Mouse (Mus musculus): Measurements from ENCODE around the gene Eefsec. TPM values are rescaled to one million over a fixed set of nuclear protein-coding genes. Genes with fewer than 3 reads are reported as not detected.

Gene Eefsec
- polyA plus RNA-seq (2015; fragmentation: Nextera tagmentation; extraction: Ambion mirVana) = 35.1 TPM in 2 replicates

DNA sequence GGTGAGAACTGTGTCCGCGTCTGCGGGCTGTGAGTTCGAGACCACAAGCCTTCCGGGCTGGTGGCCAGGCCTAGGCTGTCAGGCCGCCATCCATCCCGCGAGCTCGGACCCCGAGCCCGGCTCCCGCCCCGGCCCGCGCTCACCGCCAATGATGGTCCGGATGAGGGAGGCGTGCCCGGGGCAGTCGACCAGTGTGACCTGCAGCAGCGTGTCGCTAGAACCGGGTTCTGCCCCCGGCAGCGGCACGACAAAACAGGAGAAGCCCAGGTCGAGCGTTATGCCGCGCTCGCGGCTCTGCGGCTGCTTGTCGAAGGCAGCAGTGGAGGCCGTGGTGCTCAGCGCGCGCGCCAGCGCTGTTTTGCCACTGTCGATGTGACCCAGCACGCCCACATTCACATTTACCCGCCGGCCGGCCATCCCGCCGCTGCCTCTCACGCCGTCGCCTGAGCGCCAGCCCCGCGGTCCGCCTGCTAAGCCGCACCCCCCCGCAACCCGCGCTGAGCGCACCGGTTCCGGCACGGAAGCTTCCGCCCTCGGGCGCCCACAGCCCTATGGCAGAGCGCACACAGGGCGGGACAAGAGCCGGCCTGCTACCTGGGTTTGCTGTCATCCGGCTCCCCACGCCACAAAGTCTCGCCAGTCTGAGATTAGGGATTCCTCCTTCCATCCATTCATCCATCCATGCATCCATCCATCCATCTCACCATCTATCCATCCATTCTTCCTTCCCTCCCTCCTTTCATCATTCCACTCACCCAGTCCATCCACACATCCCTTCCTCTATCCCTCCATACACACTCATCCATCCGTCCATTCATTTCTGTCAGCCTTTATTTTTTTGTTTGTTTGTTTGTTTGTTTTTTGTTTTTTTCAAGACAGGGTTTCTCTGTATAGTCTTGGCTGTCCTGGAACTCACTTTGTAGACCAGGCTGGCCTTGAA lies at the start of gene Eefsec:
TSS of gene Eefsec (minus strand) at position 477 of the 940 bp plus-strand sequence.
- Histone ChIP-seq H3K36me3 (no peaks in the 10 kb centered on the region), H3K4me2 (peak within 1 kb of the TSS; percentile 89), H3K9ac (peak within 1 kb of the TSS; percentile 70), H3K27me3 (no peaks in the 10 kb centered on the region), H3K4me3 (peak within 1 kb of the TSS; percentile 97), H3K4me1 (peaks cover 12% of the 10 kb centered on the region), H3K9me3 (no peaks in the 10 kb centered on the region), H3K27ac (peak within 1 kb of the TSS; percentile 69; the same call in 1 of the 2 replicates)
- WGBS = 1% methylated on average over 72 of the region's 72 CpGs
- peak; percentile 84; the same call in 1 of the 2 replicates for ATAC-seq (ENCODE audit: insufficient number of reproducible peaks, low FRiP score, low TSS enrichment, low read depth)

DNA sequence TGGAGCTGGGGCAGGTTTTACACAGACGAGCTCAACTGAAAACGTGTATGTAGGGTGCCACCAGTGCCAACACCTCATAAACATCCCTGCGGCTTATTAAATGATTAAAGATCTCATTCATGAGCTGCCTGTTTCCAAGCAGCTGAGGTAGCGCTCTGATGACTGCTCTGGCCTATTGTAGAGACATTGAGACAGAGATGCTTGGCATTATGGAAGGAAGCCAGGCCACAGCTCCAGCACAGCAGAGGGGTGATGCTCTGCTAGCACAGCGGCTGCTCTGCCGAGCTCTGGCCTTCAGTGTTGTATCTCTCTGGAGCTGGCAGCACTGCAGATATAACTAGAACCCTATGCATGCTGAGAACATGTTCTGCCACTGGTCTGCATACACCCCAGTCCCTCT lies 47.4 kb upstream of the Eefsec start:
- Histone ChIP-seq H3K27ac (no peak overlapping the region), H3K4me1 (no peaks in the 10 kb centered on the region), H3K4me3 (no peak overlapping the region), H3K36me3 (peaks cover 70% of the 10 kb centered on the region), H3K9ac (no peak overlapping the region), H3K9me3 (no peaks in the 10 kb centered on the region), H3K27me3 (no peaks in the 10 kb centered on the region), H3K4me2 (no peak overlapping the region)
- WGBS = 61% methylated on average over 6 of the region's 6 CpGs
- ATAC-seq (ENCODE audit: insufficient number of reproducible peaks, low FRiP score, low TSS enrichment, low read depth) = no peak

DNA sequence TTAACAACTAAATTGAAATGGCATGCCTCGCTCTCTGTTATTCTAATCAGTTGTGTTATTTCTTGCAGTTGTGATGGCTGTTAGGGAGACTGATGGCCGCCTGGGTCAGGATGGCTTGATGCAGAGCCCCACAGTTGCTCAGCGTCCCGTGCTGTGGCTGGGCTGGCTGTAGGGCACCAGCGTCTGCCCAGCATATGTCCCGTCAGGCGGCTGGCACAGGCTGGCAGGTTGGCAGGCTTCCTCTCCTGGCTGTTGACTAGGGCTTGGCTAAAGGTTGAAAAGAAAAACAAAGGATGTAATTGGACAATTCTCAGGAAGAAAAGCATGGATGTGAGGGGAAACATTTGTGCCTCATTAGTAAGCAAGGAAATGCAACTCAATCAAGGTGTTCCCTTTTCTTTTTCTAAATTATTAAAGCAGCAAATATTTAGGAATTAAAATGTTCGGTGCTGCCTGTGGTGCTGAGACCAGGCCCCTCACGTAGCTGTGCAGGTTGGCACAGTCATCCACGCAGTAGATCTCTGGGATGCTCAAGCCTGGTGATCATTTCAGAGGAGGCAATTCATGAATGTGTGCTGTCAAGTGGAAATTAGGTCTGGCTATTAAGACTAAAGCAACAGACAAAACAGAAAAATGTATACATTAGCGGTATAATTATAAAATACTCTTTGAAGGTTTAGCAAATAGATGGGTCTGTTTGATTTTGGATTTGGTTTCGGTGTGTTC lies 44.5 kb upstream of the Eefsec start:
- H3K36me3 ChIP-seq = peaks cover 68% of the 10 kb centered on the region
- H3K27ac ChIP-seq = no peak overlapping the region
- no peaks in the 10 kb centered on the region for H3K9me3 ChIP-seq
- no peak overlapping the region for H3K4me3 ChIP-seq
- no peaks in the 10 kb centered on the region for H3K4me1 ChIP-seq
- no peaks in the 10 kb centered on the region for H3K27me3 ChIP-seq
- H3K4me2 ChIP-seq = no peak overlapping the region
- H3K9ac ChIP-seq = no peak overlapping the region
- ATAC-seq (ENCODE audit: insufficient number of reproducible peaks, low FRiP score, low TSS enrichment, low read depth) = no peak
- WGBS = 89% methylated on average over 12 of the region's 12 CpGs

DNA sequence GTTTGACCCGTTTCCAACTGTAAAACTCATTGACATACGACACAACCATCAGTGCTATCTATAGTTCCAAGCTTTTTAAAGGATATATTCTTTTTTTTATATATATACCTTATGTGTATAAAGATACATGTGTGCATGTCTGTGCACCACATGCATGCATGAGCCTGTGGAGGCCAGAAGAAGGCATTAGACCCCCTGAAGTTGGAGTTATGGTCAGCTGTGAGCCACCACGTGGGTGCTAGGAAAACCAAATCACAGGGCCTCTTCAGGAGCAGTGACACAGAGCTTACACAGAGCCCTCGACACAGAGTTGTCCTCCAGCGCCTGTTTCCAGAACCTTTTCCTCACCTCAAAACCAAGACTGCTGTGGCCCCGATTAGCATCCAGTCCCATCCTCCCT lies 43.5 kb upstream of the Eefsec start:
- Histone ChIP-seq H3K9ac (no peak overlapping the region), H3K9me3 (no peaks in the 10 kb centered on the region), H3K36me3 (peaks cover 75% of the 10 kb centered on the region), H3K4me1 (no peaks in the 10 kb centered on the region), H3K27me3 (no peaks in the 10 kb centered on the region), H3K4me3 (no peak overlapping the region), H3K27ac (no peak overlapping the region), H3K4me2 (no peak overlapping the region)
- 77% methylated on average over 6 of the region's 6 CpGs for WGBS
- no peak for ATAC-seq (ENCODE audit: insufficient number of reproducible peaks, low FRiP score, low TSS enrichment, low read depth)

DNA sequence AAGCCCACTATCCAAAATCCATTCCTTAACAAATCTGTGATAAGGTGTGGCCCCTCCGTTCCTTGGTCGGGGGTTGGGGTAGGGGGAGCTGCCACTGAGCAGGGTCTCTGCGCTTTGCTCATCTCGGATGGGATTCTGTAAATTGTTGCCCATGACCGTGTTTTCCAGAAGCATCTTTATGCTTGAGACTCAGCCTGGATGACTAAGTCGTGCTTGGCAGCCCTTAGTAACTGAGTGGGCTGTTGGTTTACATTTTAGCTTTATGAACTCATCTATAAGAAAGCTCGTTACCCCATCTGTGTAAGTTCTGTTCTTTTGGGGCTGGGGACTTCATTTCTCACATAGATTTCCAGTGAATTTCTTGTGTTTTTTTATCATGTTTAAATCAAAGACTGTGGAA lies 42.7 kb upstream of the Eefsec start:
- Histone ChIP-seq H3K27me3 (no peaks in the 10 kb centered on the region), H3K4me3 (no peak overlapping the region), H3K27ac (no peak overlapping the region), H3K36me3 (peaks cover 81% of the 10 kb centered on the region), H3K9me3 (no peaks in the 10 kb centered on the region), H3K9ac (no peak overlapping the region), H3K4me2 (no peak overlapping the region), H3K4me1 (no peaks in the 10 kb centered on the region)
- WGBS = 88% methylated on average over 7 of the region's 7 CpGs
- no peak for ATAC-seq (ENCODE audit: insufficient number of reproducible peaks, low FRiP score, low TSS enrichment, low read depth)

DNA sequence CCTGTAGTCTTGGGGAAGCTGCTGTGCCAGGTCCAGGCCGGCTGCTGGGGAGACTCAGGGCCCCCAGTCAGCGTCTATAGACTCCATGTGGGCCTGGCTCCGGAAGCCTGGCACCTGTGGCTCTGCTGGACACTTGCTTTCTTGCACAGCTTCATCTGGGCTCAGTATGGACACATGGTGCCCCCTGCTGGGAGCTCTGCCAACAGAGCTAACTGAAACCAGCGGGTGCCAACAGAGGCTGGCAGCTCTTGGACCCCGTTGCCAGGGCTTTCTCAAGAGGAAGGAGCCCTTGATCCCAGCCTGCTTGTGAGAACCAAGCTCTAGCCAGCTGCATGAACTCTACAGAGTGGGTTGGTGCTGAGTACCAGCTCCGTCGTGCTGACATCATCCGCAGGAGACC lies 40.6 kb upstream of the Eefsec start:
- WGBS = 77% methylated on average over 8 of the region's 8 CpGs

DNA sequence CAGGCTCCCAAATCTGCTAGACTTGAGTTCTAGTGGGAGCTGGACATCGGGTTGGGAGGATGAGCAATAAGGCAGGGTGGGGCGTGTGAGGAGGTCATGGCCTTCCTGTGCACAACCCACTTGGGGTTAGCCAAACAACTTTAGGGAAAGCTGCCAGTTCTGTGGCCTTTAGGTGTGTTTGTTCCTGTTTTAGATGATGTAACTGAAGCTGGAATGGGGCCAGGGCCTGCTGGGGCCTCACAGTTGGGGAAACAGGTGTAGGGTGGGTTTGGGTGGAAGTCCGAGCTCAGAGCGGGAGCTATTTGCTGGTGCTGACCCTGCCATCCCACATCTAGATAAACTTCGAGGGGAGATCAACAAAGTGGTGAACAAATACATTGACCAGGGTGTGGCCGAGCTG lies 39.0 kb upstream of the Eefsec start:
- Histone ChIP-seq H3K27me3 (no peaks in the 10 kb centered on the region), H3K9ac (no peak overlapping the region), H3K9me3 (no peaks in the 10 kb centered on the region), H3K4me1 (no peaks in the 10 kb centered on the region), H3K36me3 (peaks cover 81% of the 10 kb centered on the region), H3K4me3 (no peak overlapping the region), H3K27ac (no peak overlapping the region), H3K4me2 (no peak overlapping the region)
- 85% methylated on average over 6 of the region's 6 CpGs for WGBS
- no peak for ATAC-seq (ENCODE audit: insufficient number of reproducible peaks, low FRiP score, low TSS enrichment, low read depth)

More for the DNA sequence above, 40.6 kb upstream of the Eefsec start:
- Histone ChIP-seq H3K4me1 (no peaks in the 10 kb centered on the region), H3K27me3 (no peaks in the 10 kb centered on the region), H3K9me3 (no peaks in the 10 kb centered on the region), H3K4me2 (no peak overlapping the region), H3K36me3 (peaks cover 81% of the 10 kb centered on the region), H3K4me3 (no peak overlapping the region), H3K9ac (no peak overlapping the region), H3K27ac (no peak overlapping the region)
- ATAC-seq (ENCODE audit: insufficient number of reproducible peaks, low FRiP score, low TSS enrichment, low read depth) = no peak

DNA sequence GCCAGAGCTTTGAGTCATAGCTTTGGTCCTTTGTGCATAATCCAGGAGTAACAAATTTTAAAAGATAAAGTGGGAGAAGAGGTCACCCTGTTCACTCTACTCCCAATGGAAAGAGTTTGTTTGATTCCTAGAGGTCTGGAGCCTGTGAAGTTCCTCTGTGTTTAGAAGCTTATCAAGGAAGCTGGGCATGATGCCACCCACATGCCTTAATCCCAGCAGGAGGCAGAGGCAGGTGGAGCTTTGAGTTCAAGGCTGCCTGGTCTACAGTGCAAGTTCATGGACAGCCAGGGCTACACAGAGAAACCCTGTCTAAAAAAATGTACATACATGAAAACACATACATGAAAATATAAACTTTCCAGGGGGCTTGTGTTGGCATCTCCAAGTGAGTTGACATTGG lies 37.6 kb upstream of the Eefsec start:
- Histone ChIP-seq H3K9me3 (no peaks in the 10 kb centered on the region), H3K4me3 (no peak overlapping the region), H3K9ac (no peak overlapping the region), H3K27ac (no peak overlapping the region), H3K36me3 (peaks cover 88% of the 10 kb centered on the region), H3K4me2 (no peak overlapping the region), H3K27me3 (no peaks in the 10 kb centered on the region), H3K4me1 (no peaks in the 10 kb centered on the region)
- ATAC-seq (ENCODE audit: insufficient number of reproducible peaks, low FRiP score, low TSS enrichment, low read depth) = no peak

DNA sequence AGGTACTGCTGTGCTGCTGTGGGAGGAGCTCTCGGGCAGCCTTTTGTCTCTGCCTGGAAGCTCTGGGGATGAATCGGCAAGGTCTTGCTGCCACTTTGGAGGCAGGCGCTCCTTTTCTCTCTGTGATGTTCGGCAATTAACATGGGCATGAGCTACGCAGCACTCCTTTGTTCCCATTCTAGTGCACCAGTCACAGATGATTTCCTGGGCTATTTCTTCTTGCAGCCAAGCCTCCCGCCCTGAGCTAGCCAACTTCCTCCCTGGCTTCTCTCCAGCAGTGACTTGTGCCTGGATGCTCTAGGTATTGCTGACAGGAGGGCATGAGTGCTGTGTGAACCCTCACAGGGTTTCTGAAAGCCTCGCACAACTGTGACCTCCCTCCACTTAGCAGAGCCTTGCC lies 36.8 kb upstream of the Eefsec start:
- H3K4me2 ChIP-seq = no peak overlapping the region
- ATAC-seq (ENCODE audit: insufficient number of reproducible peaks, low FRiP score, low TSS enrichment, low read depth) = no peak
- 86% methylated on average over 7 of the region's 7 CpGs for WGBS
- H3K27me3 ChIP-seq = no peaks in the 10 kb centered on the region
- no peaks in the 10 kb centered on the region for H3K4me1 ChIP-seq
- H3K4me3 ChIP-seq = no peak overlapping the region
- no peaks in the 10 kb centered on the region for H3K9me3 ChIP-seq
- no peak overlapping the region for H3K27ac ChIP-seq
- peaks cover 86% of the 10 kb centered on the region for H3K36me3 ChIP-seq
- no peak overlapping the region for H3K9ac ChIP-seq

DNA sequence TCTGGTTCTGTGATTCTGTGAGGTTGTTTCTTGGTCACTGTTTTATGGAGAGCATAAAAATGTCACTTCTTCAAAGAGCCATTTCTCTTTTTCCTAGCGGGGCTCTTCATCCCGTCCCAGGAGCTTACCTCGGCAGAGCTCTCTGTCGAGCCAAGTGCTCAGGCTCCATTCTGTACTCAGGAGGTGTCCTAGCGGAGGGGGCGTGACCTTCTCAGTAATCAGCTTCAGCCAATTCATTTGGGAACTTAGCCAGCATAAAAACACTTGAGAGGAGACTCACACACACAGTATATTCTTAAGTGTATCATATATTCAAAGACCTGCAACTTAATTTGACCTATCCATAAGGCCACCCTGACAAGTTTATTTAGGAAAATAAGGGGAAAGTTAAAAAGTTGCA lies 34.1 kb upstream of the Eefsec start:
- H3K27ac ChIP-seq = no peak overlapping the region

DNA sequence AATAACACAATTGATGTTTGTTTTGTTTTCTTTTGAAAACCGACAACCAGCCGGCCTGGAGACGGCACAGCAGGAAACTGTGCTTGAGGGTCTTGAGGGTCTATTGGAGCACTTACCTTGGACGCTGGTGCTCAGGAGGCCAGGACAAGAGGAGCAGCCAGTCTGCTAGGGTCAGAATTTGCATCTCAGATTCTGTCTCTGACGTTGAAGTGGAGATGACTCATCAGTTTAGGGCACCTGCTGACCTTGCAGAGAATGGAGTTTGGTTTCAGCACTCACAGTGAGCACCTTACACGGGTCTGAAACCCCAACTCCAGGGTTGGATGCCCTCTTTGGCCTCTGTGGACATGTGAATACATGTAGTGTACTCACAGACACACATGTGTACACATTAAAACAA lies 23.5 kb upstream of the Eefsec start:
- no peak for ATAC-seq (ENCODE audit: insufficient number of reproducible peaks, low FRiP score, low TSS enrichment, low read depth)
- Histone ChIP-seq H3K4me3 (no peak overlapping the region), H3K4me2 (no peak overlapping the region), H3K27ac (no peak overlapping the region), H3K27me3 (no peaks in the 10 kb centered on the region), H3K36me3 (peaks cover 72% of the 10 kb centered on the region), H3K4me1 (peaks cover 10% of the 10 kb centered on the region), H3K9ac (no peak overlapping the region), H3K9me3 (no peaks in the 10 kb centered on the region)
- WGBS = 83% methylated on average over 6 of the region's 6 CpGs

More for the DNA sequence above, 34.1 kb upstream of the Eefsec start:
- no peak for ATAC-seq (ENCODE audit: insufficient number of reproducible peaks, low FRiP score, low TSS enrichment, low read depth)
- Histone ChIP-seq H3K27me3 (no peaks in the 10 kb centered on the region), H3K4me3 (no peak overlapping the region), H3K4me1 (no peaks in the 10 kb centered on the region), H3K36me3 (peaks cover 90% of the 10 kb centered on the region), H3K9me3 (no peaks in the 10 kb centered on the region), H3K4me2 (no peak overlapping the region), H3K9ac (no peak overlapping the region)
- 45% methylated on average over 6 of the region's 6 CpGs for WGBS
